Mouse (Mus musculus) liver, embryonic 12.5 days (tissue): ENCODE measurements around the gene Erich6. TPM values are rescaled to one million over a fixed set of nuclear protein-coding genes. Genes with fewer than 3 reads are reported as not detected.

ENCODE experiments used
- ATAC-seq: fragments of 200-750 bp; cut with Nextera tagmentation; 2 replicates; pipeline ENCODE4 v1.8.0; 2017; ENCODE audit warnings: moderate number of reproducible peaks, mild to moderate bottlenecking, moderate library complexity
- H3K27ac ChIP-seq: fragments of 300-500 bp; sonication (generic); 2 replicates; pipeline ENCODE4 v1.5.1; 2016; ENCODE audit warnings: mild to moderate bottlenecking
- H3K27me3 ChIP-seq: fragments of 300-500 bp; sonication (generic); replicated peaks from 2 replicates; pipeline ENCODE4 v1.6.1; 2016; ENCODE audit warnings: mild to moderate bottlenecking, moderate library complexity
- H3K36me3 ChIP-seq: fragments of 300-500 bp; sonication (generic); 2 replicates; pipeline ENCODE4 v1.6.1; 2016; ENCODE audit warnings: mild to moderate bottlenecking, moderate library complexity
- H3K4me1 ChIP-seq: fragments of 300-500 bp; sonication (generic); 2 replicates; pipeline ENCODE4 v1.6.1; 2016
- H3K4me2 ChIP-seq: fragments of 300-500 bp; sonication (generic); 2 replicates; pipeline ENCODE4 v1.6.1; 2016; ENCODE audit warnings: mild to moderate bottlenecking, moderate library complexity
- H3K4me3 ChIP-seq: fragments of 300-500 bp; sonication (generic); 2 replicates; pipeline ENCODE4 v1.5.1; 2016; ENCODE audit warnings: mild to moderate bottlenecking, moderate library complexity
- H3K9ac ChIP-seq: fragments of 300-500 bp; sonication (generic); 2 replicates; pipeline ENCODE4 v1.6.1; 2016; ENCODE audit warnings: mild to moderate bottlenecking, moderate library complexity
- H3K9me3 ChIP-seq: fragments of 300-500 bp; sonication (generic); replicated peaks from 2 replicates; pipeline ENCODE4 v1.6.1; 2016; ENCODE audit warnings: mild to moderate bottlenecking, moderate library complexity
- WGBS: fragments of 180-500 bp; shearing (Covaris S2); methylation state at CpG from one replicate; pipeline ENCODE4 v1.1.7; 2016; ENCODE audit not compliant: insufficient replicate concordance; 5-methylcytosine and 5-hydroxymethylcytosine counted together
- polyA plus RNA-seq: library from polyadenylated mRNA; unstranded; fragments of >200 nt; fragmentation: Nextera tagmentation; extraction: Ambion mirVana; gene quantifications from 2 replicates; pipeline ENCODE4 v1.2.1, GENCODE M21; 2016

The Erich6 gene
- polyA plus RNA-seq, 1 experiment from 2014 or later, result not detected

DNA sequence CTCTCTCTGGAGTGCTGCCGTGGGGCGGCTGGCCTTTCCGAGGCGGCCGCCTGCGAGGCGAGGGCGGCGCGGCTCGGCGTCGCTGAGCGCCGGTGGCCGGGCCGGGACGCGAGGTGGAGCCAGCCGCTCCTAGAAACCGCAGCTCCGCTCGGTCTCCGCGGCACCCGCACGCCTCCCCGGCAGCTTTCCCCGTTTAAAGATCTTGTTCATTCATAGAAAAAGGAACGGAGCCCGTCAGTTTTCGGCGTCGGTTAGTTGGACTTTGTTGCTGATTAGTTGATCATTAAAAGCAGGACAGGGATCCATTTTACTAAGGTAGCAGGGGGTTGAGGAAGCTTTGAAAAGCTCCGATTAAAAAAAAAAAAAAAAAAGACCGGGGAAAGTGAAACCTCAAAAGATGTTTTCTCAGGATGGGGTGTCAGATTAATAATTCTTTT lies 59.9 kb downstream of the Erich6 start:
- Histone ChIP-seq H3K4me3 (peak overlapping the region; percentile 97), H3K4me1 (peaks cover 30% of the 10 kb centered on the region), H3K9me3 (no peaks in the 10 kb centered on the region), H3K36me3 (peaks cover 17% of the 10 kb centered on the region), H3K9ac (peak overlapping the region; percentile 100), H3K4me2 (peak overlapping the region; percentile 67), H3K27ac (peak overlapping the region; percentile 99), H3K27me3 (no peaks in the 10 kb centered on the region)
- peak; percentile 79 for ATAC-seq
- WGBS, result under 1% methylated on average over 36 of the region's 36 CpGs

DNA sequence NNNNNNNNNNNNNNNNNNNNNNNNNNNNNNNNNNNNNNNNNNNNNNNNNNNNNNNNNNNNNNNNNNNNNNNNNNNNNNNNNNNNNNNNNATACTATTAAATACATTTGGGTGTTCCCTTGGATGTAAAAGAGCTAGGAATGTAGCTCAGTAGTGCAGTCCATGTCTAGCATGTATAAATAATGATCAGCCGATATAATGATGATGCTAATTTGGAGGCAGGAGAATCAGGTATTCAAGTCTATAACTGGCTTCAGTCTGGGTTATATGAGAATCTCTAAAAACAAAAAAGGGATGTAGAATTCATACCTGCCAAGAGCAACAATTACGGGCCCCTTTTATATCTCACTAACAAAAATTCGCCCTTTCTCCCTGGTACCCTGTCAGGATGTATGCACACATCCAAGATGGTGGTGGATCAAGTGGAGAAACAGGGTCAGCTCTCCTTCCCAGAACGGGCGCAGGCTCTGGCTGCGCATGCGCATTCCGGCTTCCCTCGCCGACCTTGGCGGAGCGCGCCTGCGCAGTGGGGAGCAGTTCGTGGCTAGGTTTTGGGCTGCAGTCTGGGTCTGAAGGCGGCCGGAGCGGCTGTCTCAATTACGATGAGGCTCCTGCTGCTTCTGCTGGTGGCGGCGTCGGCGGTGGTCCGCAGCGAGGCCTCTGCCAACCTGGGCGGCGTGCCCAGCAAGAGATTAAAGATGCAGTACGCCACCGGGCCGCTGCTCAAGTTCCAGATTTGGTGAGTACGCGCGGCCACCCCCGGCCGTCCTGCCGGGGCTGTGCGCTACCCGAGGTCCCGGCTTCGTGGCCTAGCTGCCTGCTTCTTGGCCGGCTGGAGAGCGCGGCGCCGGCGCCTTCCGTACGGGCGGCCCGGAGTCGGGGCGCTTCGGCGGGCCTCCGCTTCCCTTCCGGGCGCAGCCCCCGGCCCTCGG lies 60.6 kb downstream of the Erich6 start, which contains the start of gene Selenot:
Gene Selenot (plus strand): TSS at position 500 of the 930 bp plus-strand sequence.
- H3K4me1 ChIP-seq, result peaks cover 23% of the 10 kb centered on the region
- peaks cover 17% of the 10 kb centered on the region for H3K36me3 ChIP-seq
- no peaks in the 10 kb centered on the region for H3K9me3 ChIP-seq
- H3K4me3 ChIP-seq, result peak within 1 kb of the TSS; percentile 97
- H3K9ac ChIP-seq, result peak within 1 kb of the TSS; percentile 100
- WGBS, result 2% methylated on average over 59 of the region's 59 CpGs
- H3K4me2 ChIP-seq, result peak within 1 kb of the TSS; percentile 67
- H3K27ac ChIP-seq, result peak within 1 kb of the TSS; percentile 99
- peak; percentile 92 for ATAC-seq
- H3K27me3 ChIP-seq, result no peaks in the 10 kb centered on the region

DNA sequence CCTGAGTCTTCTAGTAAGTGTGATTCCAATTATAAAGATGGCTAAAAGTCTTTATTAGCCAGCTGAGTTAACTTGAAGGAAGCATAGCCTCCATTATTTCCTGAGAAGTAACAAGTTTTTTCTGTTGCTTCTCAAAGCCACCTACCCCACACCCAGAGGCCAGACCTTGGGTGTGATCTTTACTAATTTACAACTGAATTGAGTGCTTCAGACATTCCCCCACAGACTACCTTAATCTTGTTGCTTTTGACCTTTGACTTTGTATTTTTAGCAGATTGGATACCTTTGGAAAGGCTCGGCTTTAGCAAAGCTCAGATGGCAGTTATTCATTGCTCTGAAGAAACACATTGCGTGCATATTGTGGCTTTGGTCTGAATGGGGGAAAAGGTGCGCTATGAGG lies 66.2 kb downstream of the Erich6 start:
- H3K27me3 ChIP-seq, result no peaks in the 10 kb centered on the region
- no peaks in the 10 kb centered on the region for H3K36me3 ChIP-seq
- no peaks in the 10 kb centered on the region for H3K9me3 ChIP-seq
- no peak overlapping the region for H3K4me3 ChIP-seq
- H3K27ac ChIP-seq, result no peak overlapping the region
- no peak overlapping the region for H3K9ac ChIP-seq
- no peak for ATAC-seq
- 76% methylated on average over 3 of the region's 3 CpGs for WGBS
- no peak overlapping the region for H3K4me2 ChIP-seq
- peaks cover under 1% of the 10 kb centered on the region; the same call in 1 of the 2 replicates for H3K4me1 ChIP-seq

Other genes with a start within 250 kb of the Erich6 start
- 13.1 and 13.6 TPM in 2 replicates for gene Tsc22d2, start 222.5 kb downstream of the Erich6 start, polyA plus RNA-seq
- 40.0 and 41.1 TPM in 2 replicates for gene Eif2a, start 111.4 kb downstream of the Erich6 start, polyA plus RNA-seq
- 121 and 123 TPM in 2 replicates for gene Serp1, start 111.3 kb downstream of the Erich6 start, polyA plus RNA-seq
- 15.3 and 17.0 TPM in 2 replicates for gene Selenot, start 60.6 kb downstream of the Erich6 start, polyA plus RNA-seq
- gene Siah2, start 55.2 kb upstream of the Erich6 start, polyA plus RNA-seq, result 5.6 TPM in 2 replicates
- gene Mindy4b-ps, start 185.1 kb upstream of the Erich6 start, polyA plus RNA-seq, result not detected in 2 replicates
- 0.07 TPM in 1 of 2 replicates, not detected in the other for gene Clrn1, start 248.1 kb upstream of the Erich6 start, polyA plus RNA-seq